Mouse (Mus musculus) thymus, postnatal 0 days (tissue): Measurements from ENCODE around the gene Hpcal1. TPM values are rescaled to one million over a fixed set of nuclear protein-coding genes. Genes with fewer than 3 reads are reported as not detected.

ENCODE experiments used
- DNase-seq: peaks from one replicate; pipeline ENCODE4 v3.0.0-alpha.2; 2015; ENCODE audit warnings: low spot score
- polyA plus RNA-seq: library from polyadenylated mRNA; unstranded; fragments of >200 nt; fragmentation: Nextera tagmentation; extraction: Ambion mirVana; gene quantifications from 2 replicates; pipeline ENCODE4 v1.2.1, GENCODE M21; 2015

Hpcal1 gene
- polyA plus RNA-seq: 145 and 152 TPM in 2 replicates

DNA sequence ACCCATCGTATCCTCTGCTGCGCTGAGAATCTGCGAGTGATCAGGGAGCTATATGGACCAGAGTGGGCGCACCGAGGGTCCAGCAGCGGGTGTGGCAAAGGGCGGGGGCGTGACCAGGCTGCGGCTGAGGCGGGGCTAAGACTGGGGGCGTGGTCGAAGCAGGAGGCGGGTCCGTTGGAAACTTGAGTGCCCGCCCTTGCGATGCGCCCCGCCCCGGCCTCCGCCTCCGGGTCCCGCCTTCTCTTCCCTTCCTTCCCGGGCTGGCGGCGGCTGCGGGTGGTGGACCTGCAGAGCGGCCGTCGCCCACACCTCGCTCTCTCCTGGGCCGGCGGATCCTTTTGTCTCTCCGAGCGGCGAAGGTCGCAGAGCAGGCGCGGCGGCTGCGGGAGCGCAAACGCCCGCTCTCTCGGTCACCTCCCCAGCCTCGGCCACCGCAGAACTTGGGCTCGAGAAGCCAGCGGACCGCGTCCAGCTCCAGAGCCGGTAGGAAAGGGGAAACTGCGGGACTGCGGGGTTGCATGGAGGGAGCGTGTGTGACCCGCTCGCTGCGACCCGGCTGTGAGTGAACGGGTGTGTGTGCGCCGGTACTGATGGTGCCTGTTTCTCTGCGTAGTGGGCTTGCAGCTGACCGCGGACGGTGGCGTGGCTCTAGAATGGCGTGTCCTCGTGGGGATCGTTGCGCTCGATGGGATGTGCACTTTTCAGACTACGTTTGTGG lies at the start of gene Hpcal1:
Gene Hpcal1, plus strand, starts transcription at position 293 of the 718 bp plus-strand sequence.
- DNase-seq: peak; percentile 88

DNA sequence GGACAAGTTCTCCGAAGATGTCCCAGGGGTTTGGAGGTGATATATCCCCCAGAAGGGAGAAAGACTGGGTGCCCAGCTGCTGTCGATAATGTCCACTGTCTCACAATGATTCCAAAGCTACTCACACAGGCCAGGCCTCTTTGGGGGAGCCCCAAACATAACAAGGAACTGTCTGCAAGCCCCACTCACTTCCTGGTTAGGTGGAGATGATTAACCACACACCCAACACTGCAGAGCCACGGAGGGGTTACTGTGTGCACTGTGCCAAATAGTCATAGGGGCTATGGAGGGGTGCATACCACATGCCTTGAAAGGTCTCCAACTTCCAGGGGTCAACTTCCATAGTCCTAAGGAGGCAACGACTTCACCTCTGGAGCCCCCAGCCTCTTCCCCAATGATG lies 49.4 kb upstream of the Hpcal1 start:
- no peak for DNase-seq

- no peak for DNase-seq
These were observed 46.1 kb upstream of the Hpcal1 start for GRCm38 (mm10) chr12:17644385-17645222.

- no peak for DNase-seq
These were observed 44.2 kb upstream of the Hpcal1 start for GRCm38 (mm10) chr12:17646457-17646856.

- no peak for DNase-seq
These were observed 39.2 kb upstream of the Hpcal1 start for GRCm38 (mm10) chr12:17651223-17652095.

DNA sequence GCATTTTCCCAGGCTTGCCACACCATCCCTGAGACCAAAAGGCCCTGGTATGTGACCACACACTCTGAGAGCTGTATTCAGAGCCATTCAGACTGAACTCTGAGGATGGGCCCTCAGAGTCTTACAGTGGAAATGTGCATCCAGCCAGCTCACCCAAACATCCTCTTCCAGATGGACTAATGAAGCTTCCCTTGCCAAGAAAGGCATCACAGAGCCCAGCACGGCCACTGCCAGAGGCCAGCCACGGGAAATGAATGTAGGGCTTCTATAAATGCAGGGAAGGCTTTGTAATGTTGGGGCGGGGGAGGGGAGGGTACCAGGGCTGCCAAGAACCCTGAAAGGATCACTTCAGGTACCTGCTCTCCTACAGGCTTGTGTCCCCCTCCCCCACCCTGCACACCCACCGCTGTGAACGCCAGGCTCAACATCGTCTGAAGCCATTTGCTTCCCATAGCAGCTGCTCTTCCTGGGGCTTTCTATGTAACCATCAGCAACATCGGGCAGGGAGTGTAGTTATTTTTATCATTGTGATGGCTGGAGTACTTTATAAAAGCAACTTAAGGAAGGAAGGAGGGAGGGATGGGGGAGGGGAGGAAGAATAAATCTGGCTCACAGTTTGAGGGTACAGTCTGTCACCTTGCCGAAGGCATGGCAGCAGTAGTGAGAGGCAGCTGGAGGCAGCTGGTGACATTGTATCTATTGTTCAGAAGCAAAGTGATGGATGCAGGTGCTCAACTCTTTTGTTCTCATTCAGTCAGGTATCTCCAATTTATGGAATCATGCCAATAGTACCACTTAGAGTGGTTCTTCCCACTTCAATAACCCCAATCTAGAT lies 38.2 kb upstream of the Hpcal1 start:
- DNase-seq: no peak

DNA sequence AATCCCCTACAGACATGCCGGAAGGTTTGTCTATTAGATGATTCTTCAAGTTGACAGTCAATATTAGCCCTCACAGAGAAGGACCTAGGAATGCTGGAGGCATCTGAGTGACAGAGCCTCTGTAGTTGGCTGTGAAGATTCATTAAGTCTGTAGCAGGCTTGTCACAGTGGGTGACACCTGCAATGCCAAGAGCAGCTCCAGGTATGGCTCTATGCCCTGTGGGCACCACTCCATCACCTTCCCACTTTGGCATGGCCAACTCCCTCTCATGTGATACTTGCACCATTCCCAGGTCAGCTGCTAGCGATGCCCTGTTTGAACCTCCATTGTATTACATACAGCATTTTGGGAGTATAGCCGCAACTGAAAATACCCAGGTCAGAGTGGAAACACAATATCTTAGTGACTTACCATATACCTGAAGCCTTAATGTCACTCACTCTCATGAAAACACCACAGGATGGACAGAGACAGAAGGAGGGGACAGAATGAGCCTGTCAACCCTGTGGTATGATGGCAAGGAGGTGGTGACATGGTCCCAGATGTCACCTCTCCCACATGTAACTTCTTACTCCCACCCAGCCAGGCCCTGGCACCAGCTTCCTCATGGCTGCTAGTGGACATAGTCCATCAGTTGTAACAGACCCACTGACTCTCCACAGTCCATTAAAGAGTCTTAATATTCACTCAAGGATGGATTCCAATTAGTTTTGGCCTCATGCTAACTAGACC lies 37.4 kb upstream of the Hpcal1 start:
- DNase-seq: no peak

DNA sequence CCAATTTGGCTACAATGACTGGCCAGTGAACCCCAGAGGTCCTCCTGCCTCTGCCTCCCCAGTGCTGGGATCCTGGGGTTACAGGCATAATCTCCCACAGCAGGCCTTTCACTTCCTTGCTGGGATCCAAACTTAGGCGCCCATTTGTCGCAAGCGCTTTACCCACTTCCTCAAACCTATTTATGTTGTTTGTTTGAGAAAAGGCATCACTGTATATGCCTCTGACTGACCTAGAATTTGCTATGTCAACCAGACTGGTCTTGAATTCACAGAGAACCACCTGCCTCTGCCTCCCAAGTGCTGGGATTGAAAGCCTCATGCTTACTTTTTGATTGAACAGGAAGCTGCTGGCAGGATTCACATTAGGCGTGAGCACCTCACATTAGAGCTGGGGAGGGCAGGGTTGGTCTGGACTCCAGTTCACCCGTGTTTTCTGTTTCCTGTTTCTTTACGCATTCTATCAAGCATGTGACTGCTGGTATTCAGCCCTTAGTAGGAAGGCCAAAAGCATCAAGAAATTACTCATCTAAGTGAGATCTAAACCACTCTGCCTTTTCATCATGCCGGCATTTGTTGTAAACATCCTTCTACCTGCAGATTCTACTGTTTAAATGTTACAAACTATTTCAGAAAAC lies 33.0 kb upstream of the Hpcal1 start:
- DNase-seq: no peak

GRCm38 (mm10) chr12:17658521-17658920 lies 32.1 kb upstream of the Hpcal1 start:
- DNase-seq: no peak

DNA sequence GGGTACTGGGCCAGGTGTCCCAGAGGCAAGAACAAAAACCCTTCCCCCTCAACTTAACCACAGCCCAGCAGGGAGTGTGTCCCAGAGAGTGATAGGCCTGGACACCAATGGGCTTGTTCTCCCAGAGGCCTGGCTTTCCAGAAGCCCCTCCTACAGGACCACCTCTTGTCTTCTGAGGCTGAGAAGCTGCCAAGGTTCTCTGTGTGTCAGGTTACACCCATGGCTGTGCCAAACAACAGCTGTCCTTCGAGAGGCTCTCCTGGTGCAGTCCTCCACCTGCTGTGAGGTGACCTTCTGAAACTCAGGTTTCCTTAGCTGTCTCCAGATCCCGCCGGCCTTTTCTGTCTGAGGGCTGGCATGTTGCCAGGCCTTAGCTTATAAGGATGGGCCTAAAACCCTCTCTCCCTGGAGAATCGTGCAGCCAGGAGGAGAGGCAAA lies 29.2 kb upstream of the Hpcal1 start:
- peak; percentile 34 for DNase-seq

- no peak for DNase-seq
These were observed 26.5 kb upstream of the Hpcal1 start for GRCm38 (mm10) chr12:17663991-17664635.

GRCm38 (mm10) chr12:17665906-17666326 lies 24.7 kb upstream of the Hpcal1 start:
- DNase-seq: no peak

GRCm38 (mm10) chr12:17666616-17667015 lies 24.0 kb upstream of the Hpcal1 start:
- DNase-seq: peak; percentile 60

GRCm38 (mm10) chr12:17673729-17674128 lies 16.9 kb upstream of the Hpcal1 start:
- DNase-seq: no peak

GRCm38 (mm10) chr12:17674182-17674812 lies 16.4 kb upstream of the Hpcal1 start:
- DNase-seq: peak; percentile 27

GRCm38 (mm10) chr12:17677743-17678142 lies 12.9 kb upstream of the Hpcal1 start:
- DNase-seq: peak; percentile 67

DNA sequence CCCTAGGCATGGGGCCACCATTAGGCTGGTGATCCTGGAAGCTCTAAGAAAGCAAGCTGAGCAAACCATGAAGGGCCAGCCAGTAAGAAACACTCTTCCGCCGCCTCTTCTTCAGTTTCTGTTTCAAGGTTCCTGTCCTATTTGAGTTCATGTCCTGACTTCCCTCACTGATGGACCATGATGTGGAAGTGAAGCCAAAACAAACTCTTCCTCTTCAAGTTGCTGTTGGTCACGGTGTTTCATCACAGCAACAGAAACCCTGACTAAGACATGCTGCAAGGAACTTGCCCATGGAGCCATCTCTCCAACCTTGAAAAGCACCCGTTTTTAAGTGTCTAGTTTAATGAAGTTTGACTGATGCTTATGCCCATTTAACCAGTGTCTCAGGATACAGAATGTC lies 11.1 kb upstream of the Hpcal1 start:
- no peak for DNase-seq

DNA sequence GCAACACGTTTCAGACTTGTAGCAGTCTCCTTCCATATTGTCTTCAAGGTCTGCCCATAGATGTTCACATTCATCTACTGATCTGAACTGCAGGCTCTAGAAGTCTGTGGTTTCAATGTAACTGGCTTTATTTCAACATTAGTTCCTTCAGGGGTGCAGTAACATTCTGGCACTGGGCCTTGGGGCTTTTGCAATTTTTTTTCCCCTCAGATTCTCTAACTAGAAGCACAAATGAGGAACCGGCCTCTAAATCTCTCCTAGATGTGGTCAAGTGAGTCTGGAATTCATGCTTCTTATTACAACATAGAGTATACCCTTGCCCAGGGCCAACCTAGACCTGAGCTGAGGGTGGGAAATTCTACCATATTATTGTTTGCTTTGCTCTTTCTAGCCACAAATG lies 8.5 kb upstream of the Hpcal1 start:
- DNase-seq: no peak
